Mouse (Mus musculus) myocyte (in vitro differentiated cells): ENCODE data around the gene Kat7.

Experiments
- CEBPB ChIP-seq: IDR thresholded peaks from 2 replicates; pipeline ENCODE4 v1.6.1; 2011; ENCODE audit warnings: mild to moderate bottlenecking, moderate library complexity; ENCODE audit not compliant: poor library complexity, insufficient read depth, severe bottlenecking
- E2F4 ChIP-seq: IDR thresholded peaks from one replicate; pipeline ENCODE4 v1.6.1; 2011; ENCODE audit warnings: mild to moderate bottlenecking, control low read depth, moderate library complexity; ENCODE audit not compliant: insufficient read depth
- MAX ChIP-seq: IDR thresholded peaks from one replicate; pipeline ENCODE4 v1.6.1; 2011; ENCODE audit warnings: low read depth, mild to moderate bottlenecking, control low read depth
- MYOD1 ChIP-seq, 3 experiments: IDR thresholded peaks; one replicate each; pipeline ENCODE4 v1.6.1; 2011; ENCODE audit warnings: control low read depth in 2 of 3, low read depth in 2 of 3, mild to moderate bottlenecking in 2 of 3, moderate library complexity in 1 of 3; ENCODE audit not compliant: insufficient read length in 2 of 3, control insufficient read depth in 1 of 3
- MYOG ChIP-seq, 3 experiments: IDR thresholded peaks; one replicate each; pipeline ENCODE4 v1.6.1; 2011; ENCODE audit warnings: control low read depth in 2 of 3, low read depth in 2 of 3, mild to moderate bottlenecking in 2 of 3; ENCODE audit not compliant: insufficient read length in 2 of 3, control insufficient read depth in 1 of 3, insufficient read depth in 1 of 3
- POLR2A ChIP-seq: IDR thresholded peaks from one replicate; pipeline ENCODE4 v1.6.1; 2011; ENCODE audit warnings: low read depth, mild to moderate bottlenecking, control low read depth, moderate library complexity; ENCODE audit not compliant: insufficient read length
- POLR2AphosphoS2 ChIP-seq: IDR thresholded peaks from one replicate; pipeline ENCODE4 v1.6.1; 2011; ENCODE audit warnings: low read depth, control low read depth; ENCODE audit not compliant: insufficient read length
- REST ChIP-seq: IDR thresholded peaks from one replicate; pipeline ENCODE4 v1.6.1; 2011; ENCODE audit warnings: mild to moderate bottlenecking, control low read depth, moderate library complexity; ENCODE audit not compliant: insufficient read depth, insufficient read length
- SRF ChIP-seq: IDR thresholded peaks from one replicate; pipeline ENCODE4 v1.6.1; 2011; ENCODE audit warnings: low read depth; ENCODE audit not compliant: control insufficient read depth, insufficient read length
- TCF12 ChIP-seq: IDR thresholded peaks from one replicate; pipeline ENCODE4 v1.6.1; 2011; ENCODE audit warnings: mild to moderate bottlenecking, control low read depth; ENCODE audit not compliant: poor library complexity, insufficient read depth, severe bottlenecking
- TCF3 ChIP-seq: IDR thresholded peaks from one replicate; pipeline ENCODE4 v1.6.1; 2011; ENCODE audit warnings: low read depth, control low read depth; ENCODE audit not compliant: insufficient read length
- USF1 ChIP-seq: IDR thresholded peaks from one replicate; pipeline ENCODE4 v1.6.1; 2011; ENCODE audit warnings: low read depth, mild to moderate bottlenecking, control low read depth, moderate library complexity

- TF ChIP-seq POLR2A (no peak), MYOG (IDR thresholded peaks at IDR 0.05; ENCODE audit: control insufficient read depth in 1 of 3, insufficient read depth in 1 of 3, insufficient read length in 2 of 3, low read depth in 2 of 3) (no peak), USF1 (peak; percentile 15), REST (no peak), E2F4 (no peak), SRF (no peak), POLR2AphosphoS2 (no peak), MAX (no peak), TCF12 (no peak), MYOD1 (IDR thresholded peaks at IDR 0.05; ENCODE audit: control insufficient read depth in 1 of 3, insufficient read length in 2 of 3, low read depth in 2 of 3) (no peak), CEBPB (no peak), TCF3 (no peak)
Observed at GRCm38 (mm10) chr11:95252104-95252503, 57.9 kb downstream of the Kat7 start.
